Mouse (Mus musculus): ENCODE results near the gene Gm15217.

GRCm38 (mm10) chr14:46375796-46376195 is 3.4 kb upstream of the Gm15217 start:
- TF ChIP-seq POLR2A (IDR thresholded peaks at IDR 0.05; ENCODE audit: low read depth, low read length): no peak
- TF ChIP-seq CTCF (conservative IDR thresholded peaks at IDR 0.05; ENCODE audit: insufficient read depth, insufficient read length, low read depth, low read length): no peak
